Mouse (Mus musculus): ENCODE measurements around the gene Rpl32.

GRCm38 (mm10) chr6:115856361-115856745, 47.8 kb upstream of the Rpl32 start:
- TF ChIP-seq CTCF (IDR thresholded peaks at IDR 0.05 in 2 of 3, conservative IDR thresholded peaks at IDR 0.05 in 1 of 3; ENCODE audit: control insufficient read depth in 1 of 3, insufficient read depth in 1 of 3, low read depth in 2 of 3, low read length in 3 of 3, poor library complexity in 1 of 3, severe bottlenecking in 1 of 3) (no peak), MEF2A (IDR thresholded peaks at IDR 0.05; ENCODE audit: extremely low read depth, insufficient replicate concordance, low read depth, low read length, poor library complexity, severe bottlenecking) (no peak), MAFK (IDR thresholded peaks at IDR 0.05; ENCODE audit: borderline replicate concordance, low read depth, low read length) (no peak)

Data from MEL (cell line).